Mouse (Mus musculus) midbrain, embryonic 13.5 days (tissue): Measurements from ENCODE around the gene Cd44. TPM values are rescaled to one million over a fixed set of nuclear protein-coding genes. Genes with fewer than 3 reads are reported as not detected.

Experiments used
- ATAC-seq: fragments of 200-750 bp; cut with Nextera tagmentation; 2 replicates; pipeline ENCODE4 v1.8.0; 2017; ENCODE audit warnings: mild to moderate bottlenecking, moderate TSS enrichment, moderate library complexity
- H3K27ac ChIP-seq: fragments of 300-500 bp; sonication (generic); 2 replicates; pipeline ENCODE4 v1.5.1; 2015; ENCODE audit warnings: inconsistent platforms, mild to moderate bottlenecking, moderate library complexity
- H3K27me3 ChIP-seq: fragments of 300-500 bp; sonication (generic); 2 replicates; pipeline ENCODE4 v1.6.1; 2015; ENCODE audit warnings: mild to moderate bottlenecking, inconsistent platforms
- H3K36me3 ChIP-seq: fragments of 300-500 bp; sonication (generic); 2 replicates; pipeline ENCODE4 v1.6.1; 2015; ENCODE audit warnings: mild to moderate bottlenecking, inconsistent platforms
- H3K4me1 ChIP-seq: fragments of 300-500 bp; sonication (generic); replicated peaks from 2 replicates; pipeline ENCODE4 v1.6.1; 2015; ENCODE audit warnings: inconsistent platforms
- H3K4me2 ChIP-seq: fragments of 300-500 bp; sonication (generic); replicated peaks from 2 replicates; pipeline ENCODE4 v1.6.1; 2015; ENCODE audit warnings: moderate library complexity, mild to moderate bottlenecking, inconsistent platforms
- H3K4me3 ChIP-seq: fragments of 300-500 bp; sonication (generic); replicated peaks from 2 replicates; pipeline ENCODE4 v1.5.1; 2015; ENCODE audit warnings: mild to moderate bottlenecking, inconsistent platforms
- H3K9ac ChIP-seq: fragments of 300-500 bp; sonication (generic); replicated peaks from 2 replicates; pipeline ENCODE4 v1.6.1; 2015; ENCODE audit warnings: mild to moderate bottlenecking, inconsistent platforms
- H3K9me3 ChIP-seq: fragments of 300-500 bp; sonication (generic); 2 replicates; pipeline ENCODE4 v1.6.1; 2016; ENCODE audit warnings: mild to moderate bottlenecking, inconsistent platforms
- WGBS: fragments of 180-500 bp; shearing (Covaris S2); methylation state at CpG from one replicate; pipeline ENCODE4 v1.1.7; 2015; 5-methylcytosine and 5-hydroxymethylcytosine counted together
- polyA plus RNA-seq: library from polyadenylated mRNA; unstranded; fragments of >200 nt; fragmentation: Nextera tagmentation; extraction: Ambion mirVana; gene quantifications from 2 replicates; pipeline ENCODE4 v1.2.1, GENCODE M21; 2015

Cd44 gene
- polyA plus RNA-seq, 1 experiment from 2014 or later = 1.5 TPM

DNA sequence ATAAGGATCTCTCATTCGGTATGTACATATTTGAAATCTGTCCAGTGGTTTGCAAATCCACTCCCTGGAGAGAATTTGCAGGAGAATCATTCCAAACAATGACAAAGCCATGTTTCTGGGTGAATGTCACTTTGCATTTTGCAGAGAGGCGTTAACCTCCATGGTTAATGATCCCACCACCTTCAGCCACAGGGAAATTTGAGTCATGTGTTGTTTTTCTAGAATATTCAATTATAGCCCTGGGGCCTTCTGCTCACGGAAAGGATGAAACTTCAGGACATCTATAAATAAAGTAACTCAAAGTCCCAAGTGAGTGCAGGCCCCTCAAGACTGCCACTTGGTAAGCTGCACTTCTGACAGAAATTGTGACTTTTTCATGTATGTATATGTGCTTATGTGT is 33.4 kb upstream of the Cd44 start:
- H3K4me3 ChIP-seq = no peak overlapping the region
- no peaks in the 10 kb centered on the region for H3K27me3 ChIP-seq
- H3K9ac ChIP-seq = no peak overlapping the region
- H3K4me2 ChIP-seq = no peak overlapping the region
- WGBS = 77% methylated on average over 3 of the region's 3 CpGs
- H3K36me3 ChIP-seq = no peaks in the 10 kb centered on the region
- no peaks in the 10 kb centered on the region for H3K9me3 ChIP-seq
- no peak for ATAC-seq
- no peak overlapping the region for H3K27ac ChIP-seq
- H3K4me1 ChIP-seq = peaks cover 11% of the 10 kb centered on the region

- H3K4me2 ChIP-seq = no peak overlapping the region
- H3K4me1 ChIP-seq = peaks cover 11% of the 10 kb centered on the region
- no peaks in the 10 kb centered on the region for H3K36me3 ChIP-seq
- no peak overlapping the region for H3K9ac ChIP-seq
- H3K27ac ChIP-seq = no peak overlapping the region
- no peaks in the 10 kb centered on the region for H3K9me3 ChIP-seq
- H3K4me3 ChIP-seq = no peak overlapping the region
- ATAC-seq = no peak
- no peaks in the 10 kb centered on the region for H3K27me3 ChIP-seq
Observed at GRCm38 (mm10) chr2:102933787-102934186, 32.3 kb upstream of the Cd44 start.

DNA sequence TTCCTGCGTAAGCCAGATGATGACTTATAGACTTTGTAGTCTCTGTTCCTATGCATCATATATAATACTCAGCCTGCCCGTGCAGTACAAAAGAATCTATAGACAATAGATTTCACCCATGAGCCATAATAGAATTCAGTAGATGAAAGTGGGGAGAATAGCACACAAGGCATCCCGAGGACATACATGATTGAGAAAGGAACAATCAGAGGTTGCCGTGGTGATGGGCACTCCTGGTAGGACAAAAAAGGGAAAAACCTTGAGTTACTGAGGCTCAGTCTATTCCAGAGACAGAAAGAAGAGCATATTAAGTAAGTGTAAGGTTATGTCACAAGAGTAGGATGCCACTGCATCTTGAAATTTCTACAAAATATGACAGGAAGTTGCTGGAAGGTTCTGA is 31.7 kb upstream of the Cd44 start:
- no peak for ATAC-seq
- H3K27me3 ChIP-seq = no peaks in the 10 kb centered on the region
- WGBS = 26% methylated on average over 4 of the region's 4 CpGs
- no peaks in the 10 kb centered on the region for H3K36me3 ChIP-seq
- H3K4me2 ChIP-seq = no peak overlapping the region
- no peak overlapping the region for H3K9ac ChIP-seq
- no peak overlapping the region for H3K4me3 ChIP-seq
- H3K9me3 ChIP-seq = no peaks in the 10 kb centered on the region
- H3K27ac ChIP-seq = no peak overlapping the region
- peaks cover 11% of the 10 kb centered on the region for H3K4me1 ChIP-seq

- no peak overlapping the region for H3K27ac ChIP-seq
- H3K36me3 ChIP-seq = no peaks in the 10 kb centered on the region
- H3K4me1 ChIP-seq = peaks cover 11% of the 10 kb centered on the region
- 12% methylated on average over 1 of the region's 1 CpGs for WGBS
- H3K9me3 ChIP-seq = no peaks in the 10 kb centered on the region
- no peak for ATAC-seq
- H3K4me2 ChIP-seq = no peak overlapping the region
- no peaks in the 10 kb centered on the region for H3K27me3 ChIP-seq
- no peak overlapping the region for H3K4me3 ChIP-seq
- no peak overlapping the region for H3K9ac ChIP-seq
Observed at GRCm38 (mm10) chr2:102932667-102933066, 31.2 kb upstream of the Cd44 start.

- no peak overlapping the region for H3K9ac ChIP-seq
- H3K4me3 ChIP-seq = no peak overlapping the region
- no peaks in the 10 kb centered on the region for H3K27me3 ChIP-seq
- no peak overlapping the region for H3K4me2 ChIP-seq
- peaks cover 4% of the 10 kb centered on the region; the same call in 1 of the 2 replicates for H3K9me3 ChIP-seq
- H3K4me1 ChIP-seq = peaks cover 8% of the 10 kb centered on the region
- no peaks in the 10 kb centered on the region for H3K36me3 ChIP-seq
- no peak for ATAC-seq
- no peak overlapping the region for H3K27ac ChIP-seq
Observed at GRCm38 (mm10) chr2:102928211-102928610, 26.7 kb upstream of the Cd44 start.

DNA sequence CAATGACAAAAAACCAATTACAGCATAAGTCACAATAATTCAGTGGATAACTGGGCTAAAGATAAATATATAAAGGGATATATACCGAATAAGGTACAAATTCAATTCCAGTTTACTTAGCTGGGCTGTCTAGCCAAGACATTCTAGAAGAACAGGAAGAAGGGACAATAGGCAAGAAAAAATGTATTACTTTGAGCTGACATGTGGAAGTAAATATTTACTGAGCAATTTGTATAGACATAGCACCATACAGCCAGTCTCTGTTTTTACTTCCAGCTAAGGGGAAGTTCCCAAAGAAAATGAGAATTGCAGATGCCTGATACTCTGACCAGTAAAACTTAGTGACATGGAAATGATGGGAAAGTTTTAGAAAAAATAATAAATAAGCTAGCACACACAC is 23.0 kb upstream of the Cd44 start:
- H3K36me3 ChIP-seq = no peaks in the 10 kb centered on the region
- H3K27ac ChIP-seq = no peak overlapping the region
- H3K9ac ChIP-seq = no peak overlapping the region
- H3K4me2 ChIP-seq = no peak overlapping the region
- H3K4me1 ChIP-seq = no peaks in the 10 kb centered on the region
- ATAC-seq = no peak
- WGBS = 94% methylated on average over 1 of the region's 1 CpGs
- no peak overlapping the region for H3K4me3 ChIP-seq
- H3K9me3 ChIP-seq = peaks cover 4% of the 10 kb centered on the region; the same call in 1 of the 2 replicates
- no peaks in the 10 kb centered on the region for H3K27me3 ChIP-seq

DNA sequence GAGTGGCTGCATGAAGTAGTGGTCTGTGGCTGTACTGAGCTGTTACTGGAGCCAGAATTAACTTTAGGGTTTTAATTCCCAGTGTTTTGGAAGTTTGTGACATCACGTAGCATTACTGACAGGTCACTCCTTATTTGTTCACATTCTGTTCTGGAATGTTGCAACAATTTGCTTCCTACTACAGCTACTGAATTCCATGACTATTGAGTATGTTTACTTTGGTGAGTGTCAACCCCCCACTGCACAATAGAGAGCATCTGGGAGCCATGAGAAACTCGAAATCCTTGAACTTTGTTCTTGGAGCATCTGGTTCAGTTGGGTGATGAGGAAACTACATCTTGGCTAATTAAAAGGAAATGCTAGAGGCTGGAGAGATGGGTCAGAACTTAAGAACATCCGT is 22.2 kb upstream of the Cd44 start:
- Histone ChIP-seq H3K4me2 (no peak overlapping the region), H3K27me3 (no peaks in the 10 kb centered on the region), H3K4me3 (no peak overlapping the region), H3K27ac (no peak overlapping the region), H3K9ac (no peak overlapping the region), H3K9me3 (peaks cover 4% of the 10 kb centered on the region; the same call in 1 of the 2 replicates), H3K36me3 (no peaks in the 10 kb centered on the region), H3K4me1 (no peaks in the 10 kb centered on the region)
- no peak for ATAC-seq
- 75% methylated on average over 3 of the region's 3 CpGs for WGBS

GRCm38 (mm10) chr2:102922066-102922465 is 20.6 kb upstream of the Cd44 start:
- Histone ChIP-seq H3K36me3 (no peaks in the 10 kb centered on the region), H3K4me1 (no peaks in the 10 kb centered on the region), H3K4me3 (no peak overlapping the region), H3K27me3 (no peaks in the 10 kb centered on the region), H3K27ac (no peak overlapping the region), H3K4me2 (no peak overlapping the region), H3K9ac (no peak overlapping the region), H3K9me3 (0 out of 2 replicates have a peak, but pooled peaks cover under 1% of the 10 kb centered on the region)
- 91% methylated on average over 3 of the region's 3 CpGs for WGBS
- ATAC-seq = no peak

DNA sequence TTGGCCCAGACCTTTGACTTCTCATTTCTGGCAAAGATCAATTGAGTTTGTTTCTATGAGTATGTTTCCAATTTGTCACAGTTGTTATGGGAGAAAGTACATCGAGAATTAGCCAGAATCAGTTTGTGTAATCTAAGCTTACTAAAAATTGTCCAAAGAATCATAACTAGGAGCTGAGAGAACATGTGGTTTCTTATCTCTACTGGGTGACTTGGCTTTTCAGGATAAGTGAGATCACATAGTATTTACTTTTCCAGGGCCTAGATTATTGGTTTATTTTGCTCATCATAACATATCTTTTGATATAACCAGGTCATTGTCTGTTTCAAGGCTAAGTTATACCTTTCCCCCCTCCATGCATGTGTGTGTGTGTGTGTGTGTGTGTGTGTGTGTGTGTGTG is 16.8 kb upstream of the Cd44 start:
- Histone ChIP-seq H3K36me3 (no peaks in the 10 kb centered on the region), H3K27me3 (no peaks in the 10 kb centered on the region), H3K9ac (no peak overlapping the region), H3K4me3 (no peak overlapping the region), H3K4me2 (no peak overlapping the region), H3K27ac (no peak overlapping the region), H3K9me3 (no peaks in the 10 kb centered on the region), H3K4me1 (no peaks in the 10 kb centered on the region)
- ATAC-seq = no peak
- 85% methylated on average over 1 of the region's 1 CpGs for WGBS

DNA sequence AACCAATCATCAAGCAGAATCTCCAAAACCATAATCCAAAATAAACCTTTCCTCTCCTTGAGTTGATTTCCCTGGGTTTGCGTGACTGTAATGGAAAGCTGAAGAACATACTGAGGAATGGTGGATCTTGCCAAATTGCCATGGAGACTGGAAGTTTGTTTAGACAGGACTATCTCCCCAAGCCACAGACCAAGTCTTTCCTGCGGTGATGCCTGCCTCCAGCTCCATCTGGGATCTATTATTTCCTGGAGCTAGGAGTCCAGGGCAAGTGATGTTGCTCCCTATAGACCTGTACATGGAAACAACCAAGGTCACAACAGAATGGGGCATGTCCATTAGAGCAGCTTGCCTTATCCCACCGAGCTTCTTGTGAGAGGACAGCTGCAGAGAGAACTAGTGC is 15.1 kb upstream of the Cd44 start:
- no peaks in the 10 kb centered on the region for H3K36me3 ChIP-seq
- no peak for ATAC-seq
- H3K4me2 ChIP-seq = no peak overlapping the region
- no peaks in the 10 kb centered on the region for H3K4me1 ChIP-seq
- 70% methylated on average over 3 of the region's 3 CpGs for WGBS
- no peak overlapping the region for H3K9ac ChIP-seq
- H3K27ac ChIP-seq = no peak overlapping the region
- H3K27me3 ChIP-seq = no peaks in the 10 kb centered on the region
- H3K9me3 ChIP-seq = no peaks in the 10 kb centered on the region
- H3K4me3 ChIP-seq = no peak overlapping the region

- Histone ChIP-seq H3K27ac (no peak overlapping the region), H3K9ac (no peak overlapping the region), H3K36me3 (no peaks in the 10 kb centered on the region), H3K27me3 (no peaks in the 10 kb centered on the region), H3K4me2 (no peak overlapping the region), H3K4me1 (no peaks in the 10 kb centered on the region), H3K4me3 (no peak overlapping the region), H3K9me3 (no peaks in the 10 kb centered on the region)
- ATAC-seq = no peak
- WGBS = 79% methylated on average over 5 of the region's 5 CpGs
Observed at GRCm38 (mm10) chr2:102914675-102915074, 13.2 kb upstream of the Cd44 start.

GRCm38 (mm10) chr2:102913833-102914545 is 12.5 kb upstream of the Cd44 start:
- H3K27ac ChIP-seq = no peak overlapping the region
- WGBS = 81% methylated on average over 11 of the region's 11 CpGs
- H3K27me3 ChIP-seq = no peaks in the 10 kb centered on the region
- H3K4me1 ChIP-seq = no peaks in the 10 kb centered on the region
- ATAC-seq = no peak
- H3K9ac ChIP-seq = no peak overlapping the region
- no peak overlapping the region for H3K4me3 ChIP-seq
- H3K9me3 ChIP-seq = no peaks in the 10 kb centered on the region
- H3K36me3 ChIP-seq = no peaks in the 10 kb centered on the region
- H3K4me2 ChIP-seq = no peak overlapping the region

GRCm38 (mm10) chr2:102912951-102913350 is 11.5 kb upstream of the Cd44 start:
- Histone ChIP-seq H3K9me3 (no peaks in the 10 kb centered on the region), H3K27me3 (no peaks in the 10 kb centered on the region), H3K27ac (no peak overlapping the region), H3K4me1 (no peaks in the 10 kb centered on the region), H3K4me2 (no peak overlapping the region), H3K9ac (no peak overlapping the region), H3K4me3 (no peak overlapping the region), H3K36me3 (no peaks in the 10 kb centered on the region)
- ATAC-seq = no peak
- WGBS = 76% methylated on average over 2 of the region's 2 CpGs
